Comparison of ENCODE assay signal across 13 mouse cellular contexts in genomic region chr1:43042271-43042670, GRCm38 (mm10). TPM values are rescaled to one million over a fixed set of nuclear protein-coding genes. Genes with fewer than 3 reads are reported as not detected.
DNase-seq lines count a peak whose midpoint lies in the region; ATAC-seq lines count a peak whose summit lies in the region.
"Had no signal": no experiment of that assay in that cellular context is flagged by ENCODE, and none has a peak within 500 bp of the region (broad histone marks: within the 10 kb centered on the region; RNA-seq: fewer than 3 reads in every experiment).

No protein-coding gene starts in this region.

- DNase-seq in forebrain, embryonic 14.5 days (ENCODE audit: low spot score): peak; percentile 23
- DNase-seq in forebrain, embryonic 10.5 days (ENCODE audit: extremely low spot score, low spot score): no peak
- DNase-seq in left cerebral cortex, postnatal 25 days (ENCODE audit: low spot score in 2 of 2): peak; percentile 39 to 42
- DNase-seq in left cerebral cortex, adult 11 months (ENCODE audit: low spot score): no peak
- DNase-seq in hindbrain, embryonic 14.5 days (ENCODE audit: low spot score): peak; percentile 32
- DNase-seq in retina, embryonic 14.5 days (ENCODE audit: low spot score): peak; percentile 11
- no peak for DNase-seq in c-Kit-positive CD71-positive TER-119-positive erythroid progenitor cells, embryonic 14.5 days (ENCODE audit: low spot score)
- DNase-seq: cerebellum, adult 8-10 months; heart, adult 11 months; heart, postnatal 10 days; kidney, adult 8-10 months; lung, postnatal 14 days had no signal

- H3K9ac ChIP-seq in forebrain, embryonic 14.5 days (ENCODE audit: low read length): no peak overlapping the region
- H3K9ac ChIP-seq in hindbrain, embryonic 14.5 days: no peak overlapping the region
- H3K9ac ChIP-seq in heart, embryonic 12.5 days: no peak overlapping the region

- 0 out of 2 replicates have a peak, but pooled peaks have one; percentile 25 for ATAC-seq in forebrain, embryonic 14.5 days
- ATAC-seq in hindbrain, embryonic 14.5 days (ENCODE audit: low FRiP score): 0 out of 2 replicates have a peak, but pooled peaks have one; percentile 24
- ATAC-seq in heart, embryonic 12.5 days (ENCODE audit: insufficient number of reproducible peaks, low FRiP score): no peak

- no peak overlapping the region for H3K4me3 ChIP-seq in forebrain, embryonic 14.5 days (ENCODE audit: low read depth, low read length)
- no peak overlapping the region for H3K4me3 ChIP-seq in forebrain, embryonic 10.5 days
- no peak overlapping the region for H3K4me3 ChIP-seq in hindbrain, embryonic 14.5 days (replicated peaks; ENCODE audit: low read length)
- no peak overlapping the region for H3K4me3 ChIP-seq in heart, embryonic 12.5 days

- no peaks in the 10 kb centered on the region for H3K27me3 ChIP-seq in forebrain, embryonic 14.5 days (replicated peaks; ENCODE audit: control insufficient read depth, insufficient read depth, low read length)
- no peaks in the 10 kb centered on the region for H3K27me3 ChIP-seq in forebrain, embryonic 10.5 days (ENCODE audit: poor library complexity, severe bottlenecking)
- H3K27me3 ChIP-seq in hindbrain, embryonic 14.5 days (ENCODE audit: control insufficient read depth, insufficient read depth, low read length): no peaks in the 10 kb centered on the region
- no peaks in the 10 kb centered on the region for H3K27me3 ChIP-seq in heart, embryonic 12.5 days (replicated peaks)

- no peak overlapping the region for H3K4me2 ChIP-seq in forebrain, embryonic 14.5 days (ENCODE audit: low read length)
- H3K4me2 ChIP-seq in hindbrain, embryonic 14.5 days (replicated peaks): no peak overlapping the region
- H3K4me2 ChIP-seq in heart, embryonic 12.5 days: no peak overlapping the region

- no peak overlapping the region for H3K27ac ChIP-seq in forebrain, embryonic 14.5 days (ENCODE audit: low read depth, low read length)
- no peak overlapping the region for H3K27ac ChIP-seq in forebrain, embryonic 10.5 days
- H3K27ac ChIP-seq in hindbrain, embryonic 14.5 days: no peak overlapping the region
- no peak overlapping the region for H3K27ac ChIP-seq in heart, embryonic 12.5 days (ENCODE audit: poor library complexity, severe bottlenecking)

- H3K4me1 ChIP-seq in forebrain, embryonic 14.5 days (ENCODE audit: control insufficient read depth, insufficient read depth, low read length): 0 out of 2 replicates have a peak, but pooled peaks cover 3% of the 10 kb centered on the region
- H3K4me1 ChIP-seq in forebrain, embryonic 10.5 days: 0 out of 2 replicates have a peak, but pooled peaks cover 8% of the 10 kb centered on the region
- peaks cover 10% of the 10 kb centered on the region; the same call in 1 of the 2 replicates for H3K4me1 ChIP-seq in hindbrain, embryonic 14.5 days (replicated peaks; ENCODE audit: control insufficient read depth, insufficient read depth, low read length)
- H3K4me1 ChIP-seq in heart, embryonic 12.5 days (replicated peaks): peaks cover 10% of the 10 kb centered on the region

- no peaks in the 10 kb centered on the region for H3K9me3 ChIP-seq in forebrain, embryonic 14.5 days (replicated peaks; ENCODE audit: control insufficient read depth, low read length)
- no peaks in the 10 kb centered on the region for H3K9me3 ChIP-seq in forebrain, embryonic 10.5 days
- H3K9me3 ChIP-seq in hindbrain, embryonic 14.5 days (ENCODE audit: control insufficient read depth, low read length): no peaks in the 10 kb centered on the region
- H3K9me3 ChIP-seq in heart, embryonic 12.5 days (replicated peaks): no peaks in the 10 kb centered on the region

- H3K36me3 ChIP-seq in forebrain, embryonic 14.5 days (ENCODE audit: control insufficient read depth, insufficient read depth, low read length): no peaks in the 10 kb centered on the region
- no peaks in the 10 kb centered on the region for H3K36me3 ChIP-seq in forebrain, embryonic 10.5 days (replicated peaks)
- no peaks in the 10 kb centered on the region for H3K36me3 ChIP-seq in hindbrain, embryonic 14.5 days (replicated peaks; ENCODE audit: control insufficient read depth, insufficient read depth)
- no peaks in the 10 kb centered on the region for H3K36me3 ChIP-seq in heart, embryonic 12.5 days

- intact Hi-C loops in left cerebral cortex, postnatal 25 days (cut with DNase I): loop anchor here (1.0 kb wide), 1 partner anchor 127 kb away; no protein-coding TSS in a partner anchor

- 73% methylated on average over 6 of the region's 6 CpGs for WGBS in forebrain, embryonic 14.5 days
- 74% methylated on average over 6 of the region's 6 CpGs for WGBS in forebrain, embryonic 10.5 days
- 27% methylated on average over 6 of the region's 6 CpGs for WGBS in hindbrain, embryonic 14.5 days
- WGBS in heart, embryonic 12.5 days: 30% methylated on average over 6 of the region's 6 CpGs

RNA-seq across cellular contexts. Expression of gene Tgfbrap1, which starts 56.2 kb away (rescaled TPM):
- 12.9 and 16.3 TPM in 2 replicates for polyA plus RNA-seq in forebrain, embryonic 14.5 days (2014; fragmentation: Nextera tagmentation; extraction: Ambion mirVana)
- 13.2 and 13.6 TPM in 2 replicates for polyA plus RNA-seq in forebrain, embryonic 10.5 days (2016; fragmentation: Nextera tagmentation; extraction: Ambion mirVana)
- total RNA-seq in left cerebral cortex, postnatal 25 days (2021): 10 to 100 TPM; 39.5 to 41.8 TPM
- polyA plus RNA-seq in hindbrain, embryonic 14.5 days (2014; fragmentation: Nextera tagmentation; extraction: Ambion mirVana): 19.5 and 20.9 TPM in 2 replicates
- polyA plus RNA-seq in heart, embryonic 12.5 days (2016; fragmentation: Nextera tagmentation; extraction: Ambion mirVana): 9.6 and 10.6 TPM in 2 replicates

RNA-seq across cellular contexts. Expression of gene AI597479, which starts 56.2 kb away (rescaled TPM):
- 50.4 and 54.4 TPM in 2 replicates for polyA plus RNA-seq in forebrain, embryonic 14.5 days (2014; fragmentation: Nextera tagmentation; extraction: Ambion mirVana)
- 40.5 and 44.1 TPM in 2 replicates for polyA plus RNA-seq in forebrain, embryonic 10.5 days (2016; fragmentation: Nextera tagmentation; extraction: Ambion mirVana)
- total RNA-seq in left cerebral cortex, postnatal 25 days (2021): 10 to 100 TPM; 22.0 to 22.4 TPM
- polyA plus RNA-seq in hindbrain, embryonic 14.5 days (2014; fragmentation: Nextera tagmentation; extraction: Ambion mirVana): 48.3 and 50.3 TPM in 2 replicates
- 25.7 and 27.8 TPM in 2 replicates for polyA plus RNA-seq in heart, embryonic 12.5 days (2016; fragmentation: Nextera tagmentation; extraction: Ambion mirVana)

Comparison
In these comparisons a context has a peak if more than half of its experiments do, and no peak if none do; other contexts are left out.
1. DNase-seq: peak in forebrain, embryonic 14.5 days (single experiment), left cerebral cortex, postnatal 25 days (2 of 2), hindbrain, embryonic 14.5 days (single experiment) and retina, embryonic 14.5 days (single experiment); none in forebrain, embryonic 10.5 days (single experiment), left cerebral cortex, adult 11 months (single experiment) and c-Kit-positive CD71-positive TER-119-positive erythroid progenitor cells, embryonic 14.5 days (single experiment).